Mouse (Mus musculus) CH12.LX (cell line): ENCODE data around the gene Dpp6. TPM values are rescaled to one million over a fixed set of nuclear protein-coding genes. Genes with fewer than 3 reads are reported as not detected.

Experiments
- DNase-seq: peaks from one replicate; pipeline ENCODE4 v3.0.0-alpha.2; 2013; ENCODE audit errors: extremely low read depth
- H3K27ac ChIP-seq: 2 replicates; pipeline ENCODE4 v1.5.1; 2012; ENCODE audit warnings: low read depth, mild to moderate bottlenecking, control low read depth, moderate library complexity; ENCODE audit not compliant: insufficient read depth
- H3K27me3 ChIP-seq: replicated peaks from 2 replicates; pipeline ENCODE3; 2012; ENCODE audit warnings: inconsistent platforms
- H3K36me3 ChIP-seq, 2 experiments: replicated peaks in 1 of 2; 2 replicates each; pipeline versions ENCODE3 to v1.6.1; 2012; ENCODE audit warnings: inconsistent platforms in 1 of 2, low read length in 1 of 2, mild to moderate bottlenecking in 1 of 2, mixed read lengths in 1 of 2, moderate library complexity in 1 of 2; ENCODE audit not compliant: control insufficient read depth in 1 of 2, insufficient read depth in 1 of 2
- H3K4me1 ChIP-seq, 2 experiments: 2 replicates each; pipeline ENCODE4 v1.6.1; 2012; ENCODE audit warnings: inconsistent platforms in 1 of 2, moderate library complexity in 1 of 2; ENCODE audit not compliant: insufficient read depth in 2 of 2, control insufficient read depth in 1 of 2
- H3K4me2 ChIP-seq: 2 replicates; pipeline ENCODE4 v1.6.1; 2012; ENCODE audit warnings: low read depth, mild to moderate bottlenecking, control low read depth; ENCODE audit not compliant: poor library complexity, insufficient read depth, severe bottlenecking
- H3K4me3 ChIP-seq, 3 experiments: fragments of 150-350 bp in 1 of 3; sonication (generic) in 1 of 3; replicated peaks in 1 of 3; 2 replicates each; pipeline versions ENCODE3 to v1.5.1; 2011 to 2012; ENCODE audit warnings: low read depth in 2 of 3, low read length in 2 of 3, mild to moderate bottlenecking in 2 of 3, moderate library complexity in 2 of 3, control low read depth in 1 of 3, improper control_type of control experiment in 1 of 3, inconsistent platforms in 1 of 3, mixed read lengths in 1 of 3; ENCODE audit not compliant: poor library complexity in 1 of 3
- H3K79me2 ChIP-seq: replicated peaks from 2 replicates; pipeline ENCODE4 v1.6.1; 2012; ENCODE audit warnings: mild to moderate bottlenecking, moderate library complexity; ENCODE audit not compliant: control insufficient read depth, poor library complexity, insufficient read depth, severe bottlenecking; ENCODE audit errors: extremely low read depth
- H3K9ac ChIP-seq: 2 replicates; pipeline ENCODE4 v1.6.1; 2012; ENCODE audit warnings: low read depth, mild to moderate bottlenecking, control low read depth, moderate library complexity; ENCODE audit not compliant: insufficient read depth
- H3K9me3 ChIP-seq: replicated peaks from 2 replicates; pipeline ENCODE3; 2012; ENCODE audit warnings: low read length, inconsistent platforms, mixed read lengths
- BHLHE40 ChIP-seq: IDR thresholded peaks from 2 replicates; pipeline ENCODE4 v1.6.1; 2011; ENCODE audit warnings: mild to moderate bottlenecking, low read depth, low read length, improper control_type of control experiment
- CHD1 ChIP-seq: IDR thresholded peaks from 2 replicates; pipeline ENCODE4 v1.6.1; 2012; ENCODE audit warnings: low read depth, low read length, improper control_type of control experiment, inconsistent platforms
- CHD2 ChIP-seq: IDR thresholded peaks from 2 replicates; pipeline ENCODE4 v1.6.1; 2011; ENCODE audit warnings: low read length, improper control_type of control experiment
- E2F4 ChIP-seq: IDR thresholded peaks from 2 replicates; pipeline ENCODE4 v1.6.1; 2011; ENCODE audit warnings: low read depth, low read length, improper control_type of control experiment; ENCODE audit not compliant: insufficient replicate concordance
- ELF1 ChIP-seq: IDR thresholded peaks from 2 replicates; pipeline ENCODE4 v1.6.1; 2014; ENCODE audit warnings: low read depth, mild to moderate bottlenecking, inconsistent platforms, low read length, improper control_type of control experiment
- GABPA ChIP-seq: IDR thresholded peaks from 2 replicates; pipeline ENCODE4 v1.6.1; 2012; ENCODE audit warnings: low read depth, low read length, improper control_type of control experiment, inconsistent platforms; ENCODE audit not compliant: insufficient replicate concordance
- HCFC1 ChIP-seq: IDR thresholded peaks from 2 replicates; pipeline ENCODE4 v1.6.1; 2012; ENCODE audit warnings: low read depth, mild to moderate bottlenecking, inconsistent platforms, low read length, improper control_type of control experiment
- IRF4 ChIP-seq: IDR thresholded peaks from 2 replicates; pipeline ENCODE4 v1.6.1; 2014; ENCODE audit warnings: low read depth, mild to moderate bottlenecking, inconsistent platforms, low read length, improper control_type of control experiment
- JUND ChIP-seq: conservative IDR thresholded peaks from 2 replicates; pipeline ENCODE4 v1.6.1; 2011; ENCODE audit warnings: low read depth, low read length, improper control_type of control experiment
- MAFK ChIP-seq: IDR thresholded peaks from 2 replicates; pipeline ENCODE4 v1.6.1; 2011; ENCODE audit warnings: low read length, improper control_type of control experiment; ENCODE audit not compliant: insufficient replicate concordance
- MXI1 ChIP-seq: IDR thresholded peaks from 2 replicates; pipeline ENCODE4 v1.6.1; 2011; ENCODE audit warnings: mild to moderate bottlenecking, low read depth, low read length, improper control_type of control experiment
- MYC ChIP-seq: IDR thresholded peaks from 2 replicates; pipeline ENCODE4 v1.6.1; 2011; ENCODE audit warnings: low read depth, mild to moderate bottlenecking, improper control_type of control experiment, low read length
- NELFE ChIP-seq: IDR thresholded peaks from 2 replicates; pipeline ENCODE4 v1.6.1; 2011; ENCODE audit warnings: low read depth, low read length, improper control_type of control experiment
- POLR2AphosphoS2 ChIP-seq: IDR thresholded peaks from 2 replicates; pipeline ENCODE4 v1.6.1; 2011; ENCODE audit warnings: low read depth, low read length, improper control_type of control experiment
- RAD21 ChIP-seq: IDR thresholded peaks from 2 replicates; pipeline ENCODE4 v1.6.1; 2011; ENCODE audit warnings: low read depth, mild to moderate bottlenecking, low read length, improper control_type of control experiment, moderate library complexity
- SIN3A ChIP-seq: IDR thresholded peaks from 2 replicates; pipeline ENCODE4 v1.6.1; 2012; ENCODE audit warnings: low read length, improper control_type of control experiment, inconsistent platforms
- TBP ChIP-seq: conservative IDR thresholded peaks from 2 replicates; pipeline ENCODE4 v1.6.1; 2011; ENCODE audit warnings: low read depth, low read length, improper control_type of control experiment
- USF1 ChIP-seq: IDR thresholded peaks from 2 replicates; pipeline ENCODE4 v1.6.1; 2014; ENCODE audit warnings: low read depth, mild to moderate bottlenecking, inconsistent platforms, low read length, improper control_type of control experiment
- USF2 ChIP-seq: conservative IDR thresholded peaks from 2 replicates; pipeline ENCODE4 v1.6.1; 2011; ENCODE audit warnings: low read depth, low read length, improper control_type of control experiment
- ZNF384 ChIP-seq: IDR thresholded peaks from 2 replicates; pipeline ENCODE4 v1.6.1; 2012; ENCODE audit warnings: low read depth, low read length, improper control_type of control experiment, inconsistent platforms
- dilution Hi-C: fragments of 300-500 bp; cut with MboI; formaldehyde crosslinking; loops from 2 replicates; pipeline ENCODE4 v1.14.3; 2020; ENCODE audit warnings: low sequenced_read_pairs; ENCODE audit not compliant: extremely low pct_unique_long_range_greater_than_20kb, extremely low pct_ligation_motif_present
- in situ Hi-C: fragments of 300-500 bp; cut with MboI; formaldehyde crosslinking; loops from 3 replicates; pipeline ENCODE4 v1.14.3; 2019; ENCODE audit warnings: low sequenced_read_pairs, low pct_ligation_motif_present, low pct_unique_long_range_greater_than_20kb, mixed read lengths
- polyA plus RNA-seq: library from polyadenylated mRNA; unstranded; fragments of >175 nt; gene quantifications from 2 replicates; pipeline ENCODE4 v1.2.1, GENCODE M21; 2012; ENCODE audit warnings: low read depth; ENCODE audit not compliant: insufficient read length
- total RNA-seq, 2 experiments: library from RNA; depleted of rRNA; stranded (reverse); fragments of 300-350 nt in 1 of 2; fragments of >200 nt in 1 of 2; gene quantifications; 2 replicates each; pipeline ENCODE4 v1.2.3; 2012 to 2014

Gene Dpp6
- total and polyA plus RNA-seq, 3 experiments, result not detected

- Histone ChIP-seq H3K9me3 (peaks cover 76% of the 10 kb centered on the region), H3K4me1 (no peaks in the 10 kb centered on the region), H3K4me3 (no peak overlapping the region), H3K79me2 (no peaks in the 10 kb centered on the region), H3K9ac (no peak overlapping the region)
- no peak for DNase-seq
- TF ChIP-seq USF2, result no peak
- no peak for TF ChIP-seq RAD21
- no peak for TF ChIP-seq HCFC1
- no peak for TF ChIP-seq NELFE
- no peak for TF ChIP-seq POLR2AphosphoS2
- no peak for TF ChIP-seq MYC
- TF ChIP-seq MXI1, result no peak
- TF ChIP-seq CHD1, result no peak
- no peak for TF ChIP-seq ELF1
- TF ChIP-seq USF1, result no peak
- no peak for TF ChIP-seq SIN3A
- no peak for TF ChIP-seq TBP
- TF ChIP-seq E2F4, result no peak
- no peak for TF ChIP-seq ZNF384
- TF ChIP-seq JUND, result no peak
- no peak for TF ChIP-seq GABPA
- TF ChIP-seq, all 38 proteins: peak for 0
- no peak overlapping the region for H3K4me2 ChIP-seq
- H3K36me3 ChIP-seq, result no peaks in the 10 kb centered on the region
- H3K27ac ChIP-seq, result no peak overlapping the region
- dilution Hi-C loops, result no loop called here
- H3K27me3 ChIP-seq, result no peaks in the 10 kb centered on the region
- in situ Hi-C loops, result no loop called here
These were observed 93.3 kb downstream of the Dpp6 start for GRCm38 (mm10) chr5:26910353-26910752.

- H3K9me3 ChIP-seq, result peaks cover 71% of the 10 kb centered on the region
- no peak overlapping the region for H3K4me2 ChIP-seq
- DNase-seq, result no peak
- in situ Hi-C loops (no loop called here), dilution Hi-C loops (no loop called here)
- H3K9ac ChIP-seq, result no peak overlapping the region
- no peaks in the 10 kb centered on the region for H3K4me1 ChIP-seq
- no peak overlapping the region for H3K27ac ChIP-seq
- H3K36me3 ChIP-seq, result no peaks in the 10 kb centered on the region
- TF ChIP-seq IRF4 (no peak), BHLHE40 (no peak), CHD2 (no peak), MAFK (no peak), RAD21 (no peak), E2F4 (no peak)
- no peaks in the 10 kb centered on the region for H3K79me2 ChIP-seq
- H3K4me3 ChIP-seq, result no peak overlapping the region
- H3K27me3 ChIP-seq, result no peaks in the 10 kb centered on the region
These were observed 95.0 kb downstream of the Dpp6 start for GRCm38 (mm10) chr5:26911965-26912364.
